Mouse (Mus musculus): Measurements from ENCODE around the gene S100a3. TPM values are rescaled to one million over a fixed set of nuclear protein-coding genes. Genes with fewer than 3 reads are reported as not detected.
A peak's percentile ranks its signal among the peaks of the same experiment; 100 is the strongest.

Gene S100a3
- polyA plus RNA-seq, 1 experiment from 2014 or later, result 1.9 TPM

DNA sequence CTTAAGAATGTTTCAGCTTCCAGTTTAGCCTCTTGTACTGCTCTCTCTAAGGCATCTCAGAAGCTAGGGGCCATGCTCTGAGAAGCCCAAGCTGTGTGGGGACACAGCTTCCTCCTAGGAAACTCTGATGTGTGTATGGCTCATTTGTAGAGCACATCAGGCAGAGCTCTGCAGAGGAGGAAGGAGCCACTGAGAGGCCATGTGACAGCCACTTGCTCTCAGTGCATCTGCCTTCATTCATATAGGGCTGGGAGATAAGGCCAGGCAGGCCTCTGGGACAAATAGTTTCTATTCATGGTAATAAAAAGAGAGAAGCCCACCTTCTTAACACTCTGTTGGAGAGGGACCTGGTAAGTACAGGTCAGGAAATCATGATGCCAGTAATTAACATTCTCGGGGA is 34.1 kb downstream of the S100a3 start:
- Histone ChIP-seq H3K4me1 (replicated peaks) (no peaks in the 10 kb centered on the region), H3K27ac (replicated peaks) (no peak overlapping the region), H3K9me3 (0 out of 2 replicates have a peak, but pooled peaks cover 3% of the 10 kb centered on the region), H3K9ac (no peak overlapping the region), H3K4me2 (no peak overlapping the region), H3K36me3 (no peaks in the 10 kb centered on the region), H3K27me3 (no peaks in the 10 kb centered on the region), H3K4me3 (no peak overlapping the region)
- ATAC-seq (ENCODE audit: low read depth), result no peak
- WGBS, result 68% methylated on average over 1 of the region's 1 CpGs

DNA sequence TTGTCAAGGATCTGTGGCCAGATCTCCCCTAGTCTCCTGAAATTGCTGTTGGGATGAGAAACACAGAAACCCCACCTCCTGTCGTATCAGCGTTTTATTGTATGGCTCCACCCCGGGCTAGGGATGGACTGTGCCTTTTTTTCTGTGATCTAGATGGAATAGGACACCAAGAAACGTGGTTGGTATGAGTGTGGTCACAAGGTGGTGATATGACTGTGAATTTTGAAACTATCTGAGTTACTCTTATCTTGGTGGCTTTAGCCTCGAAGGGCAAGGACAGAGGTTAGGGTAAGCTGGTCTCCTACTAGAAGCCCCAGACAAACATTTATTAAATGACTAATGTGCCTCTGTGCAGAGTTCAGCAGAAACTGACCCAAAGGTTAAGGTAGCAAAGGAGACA is 35.2 kb downstream of the S100a3 start:
- Histone ChIP-seq H3K4me3 (no peak overlapping the region), H3K27ac (replicated peaks) (no peak overlapping the region), H3K36me3 (no peaks in the 10 kb centered on the region), H3K9me3 (0 out of 2 replicates have a peak, but pooled peaks cover 3% of the 10 kb centered on the region), H3K4me2 (no peak overlapping the region), H3K9ac (no peak overlapping the region), H3K4me1 (replicated peaks) (no peaks in the 10 kb centered on the region), H3K27me3 (no peaks in the 10 kb centered on the region)
- WGBS, result 74% methylated on average over 5 of the region's 5 CpGs
- ATAC-seq (ENCODE audit: low read depth), result no peak

DNA sequence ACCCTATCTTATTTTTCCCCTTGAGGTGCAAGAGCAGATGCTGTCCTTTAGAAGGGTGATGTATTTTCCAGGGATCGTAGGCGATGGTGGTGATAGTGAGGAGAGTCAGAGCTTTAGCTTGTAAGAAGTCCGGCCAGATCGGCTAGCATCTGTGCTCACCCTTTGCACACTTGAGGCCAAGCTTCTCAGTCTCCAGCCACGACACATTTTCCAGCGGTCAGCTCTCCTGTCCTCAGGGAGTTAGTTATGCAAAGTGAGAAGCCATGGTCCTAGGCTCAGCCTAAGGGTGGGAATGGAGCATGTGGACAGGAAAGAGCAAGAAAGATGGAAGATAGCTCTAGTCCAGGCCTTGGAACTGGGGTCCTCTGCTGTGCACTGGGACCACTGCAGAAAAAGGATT is 36.4 kb downstream of the S100a3 start:
- no peaks in the 10 kb centered on the region for H3K27me3 ChIP-seq
- ATAC-seq (ENCODE audit: low read depth), result no peak
- no peak overlapping the region for H3K4me2 ChIP-seq
- 91% methylated on average over 6 of the region's 6 CpGs for WGBS
- H3K9me3 ChIP-seq, result 0 out of 2 replicates have a peak, but pooled peaks cover 3% of the 10 kb centered on the region
- H3K4me3 ChIP-seq, result no peak overlapping the region
- no peak overlapping the region for H3K9ac ChIP-seq
- H3K27ac ChIP-seq (replicated peaks), result no peak overlapping the region
- no peaks in the 10 kb centered on the region for H3K4me1 ChIP-seq (replicated peaks)
- no peaks in the 10 kb centered on the region for H3K36me3 ChIP-seq

DNA sequence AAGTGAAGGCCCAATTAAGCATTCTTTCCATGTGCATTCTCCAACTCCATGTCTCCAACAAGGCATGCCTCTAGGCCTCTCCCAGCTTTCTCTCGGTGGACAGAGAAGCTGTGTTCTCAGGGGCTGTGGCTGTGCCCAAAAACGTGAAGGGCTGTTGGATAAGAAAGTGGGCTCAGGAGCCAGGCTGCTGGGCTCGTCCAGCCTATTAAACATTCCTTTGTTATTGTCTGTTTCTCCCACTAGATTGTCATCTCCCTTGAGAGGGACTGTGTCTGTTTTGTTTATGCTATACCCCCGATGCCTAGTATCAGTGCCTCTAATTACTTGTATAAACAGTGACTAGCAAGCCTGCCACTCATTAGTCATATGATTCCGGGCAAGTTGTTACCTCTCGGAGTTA is 37.4 kb downstream of the S100a3 start:
- no peak overlapping the region for H3K4me3 ChIP-seq
- no peak overlapping the region for H3K4me2 ChIP-seq
- no peak overlapping the region for H3K9ac ChIP-seq
- H3K4me1 ChIP-seq (replicated peaks), result no peaks in the 10 kb centered on the region
- WGBS, result 64% methylated on average over 6 of the region's 6 CpGs
- H3K27ac ChIP-seq (replicated peaks), result no peak overlapping the region
- H3K36me3 ChIP-seq, result no peaks in the 10 kb centered on the region
- no peak for ATAC-seq (ENCODE audit: low read depth)
- H3K9me3 ChIP-seq, result 0 out of 2 replicates have a peak, but pooled peaks cover 3% of the 10 kb centered on the region
- H3K27me3 ChIP-seq, result no peaks in the 10 kb centered on the region

DNA sequence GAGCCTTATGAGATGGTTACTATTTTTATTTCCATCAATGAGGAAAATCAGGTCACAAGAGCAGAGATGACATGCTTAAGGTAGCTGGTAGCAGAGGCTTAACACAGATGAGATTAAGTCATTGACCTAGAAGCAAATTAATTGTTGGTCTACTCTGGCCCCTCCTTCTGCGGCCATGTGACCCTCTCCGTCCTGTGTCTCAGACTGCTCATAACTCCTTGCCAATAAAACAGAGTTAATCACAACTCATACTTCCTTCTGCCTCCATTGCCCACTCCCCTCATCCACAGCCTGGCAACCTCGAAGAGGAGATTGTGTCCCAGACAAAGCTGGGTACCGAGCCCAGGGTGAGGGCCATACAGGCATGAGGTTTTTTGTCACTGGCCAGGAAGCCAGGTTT is 37.8 kb downstream of the S100a3 start:
- H3K9ac ChIP-seq, result no peak overlapping the region
- no peaks in the 10 kb centered on the region for H3K27me3 ChIP-seq
- no peaks in the 10 kb centered on the region for H3K4me1 ChIP-seq (replicated peaks)
- no peak overlapping the region for H3K4me2 ChIP-seq
- no peaks in the 10 kb centered on the region for H3K36me3 ChIP-seq
- H3K9me3 ChIP-seq, result 0 out of 2 replicates have a peak, but pooled peaks cover 3% of the 10 kb centered on the region
- no peak overlapping the region for H3K4me3 ChIP-seq
- no peak for ATAC-seq (ENCODE audit: low read depth)
- 90% methylated on average over 4 of the region's 4 CpGs for WGBS
- H3K27ac ChIP-seq (replicated peaks), result no peak overlapping the region

DNA sequence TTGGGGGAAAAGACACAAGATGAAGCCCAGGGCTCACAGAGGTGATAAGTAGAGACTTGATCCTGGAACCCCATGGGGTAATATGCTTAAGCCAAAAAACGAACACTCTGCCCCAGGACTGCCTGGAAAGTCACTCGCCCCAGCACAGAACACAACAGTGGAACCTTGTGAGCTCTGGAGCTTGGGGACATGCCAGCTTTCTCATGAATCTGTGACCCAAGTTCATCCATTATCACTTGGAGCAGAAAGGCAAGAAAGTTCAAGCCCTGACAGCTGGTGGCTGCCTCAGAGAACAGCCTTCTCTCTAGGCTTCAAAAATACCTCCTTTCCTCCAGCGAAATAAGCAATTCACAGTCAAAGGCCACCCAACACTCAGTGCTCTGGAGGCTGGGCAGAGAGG is 39.0 kb downstream of the S100a3 start:
- H3K4me1 ChIP-seq (replicated peaks), result peaks cover 3% of the 10 kb centered on the region
- no peak overlapping the region for H3K27ac ChIP-seq (replicated peaks)
- no peaks in the 10 kb centered on the region for H3K9me3 ChIP-seq
- WGBS, result 67% methylated on average over 3 of the region's 3 CpGs
- no peaks in the 10 kb centered on the region for H3K27me3 ChIP-seq
- no peaks in the 10 kb centered on the region for H3K36me3 ChIP-seq
- H3K4me3 ChIP-seq, result no peak overlapping the region
- no peak overlapping the region for H3K9ac ChIP-seq
- no peak for ATAC-seq (ENCODE audit: low read depth)
- no peak overlapping the region for H3K4me2 ChIP-seq

DNA sequence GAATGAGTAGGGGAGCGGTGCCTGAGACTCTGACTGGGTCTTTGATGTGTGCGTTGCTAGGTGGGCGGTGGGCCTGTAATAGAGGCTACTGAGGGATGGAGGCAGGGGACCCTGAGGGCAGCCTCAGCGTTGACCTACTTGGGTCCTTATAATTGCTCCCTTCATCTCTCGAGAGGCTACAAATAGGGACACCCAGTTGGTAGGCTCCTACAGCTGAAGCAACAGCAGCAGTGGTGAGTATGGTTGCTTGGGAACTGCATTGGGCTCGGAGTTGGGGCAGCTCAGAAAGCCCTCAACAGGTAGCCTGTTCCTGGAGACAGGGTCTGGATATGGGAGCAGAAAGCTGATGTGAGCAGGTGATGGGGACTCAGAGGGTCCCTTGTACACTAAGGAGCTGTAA is 39.7 kb downstream of the S100a3 start:
- Histone ChIP-seq H3K4me2 (no peak overlapping the region), H3K27me3 (no peaks in the 10 kb centered on the region), H3K9ac (no peak overlapping the region), H3K4me1 (replicated peaks) (peaks cover 9% of the 10 kb centered on the region), H3K27ac (replicated peaks) (no peak overlapping the region), H3K36me3 (no peaks in the 10 kb centered on the region), H3K4me3 (no peak overlapping the region), H3K9me3 (no peaks in the 10 kb centered on the region)
- ATAC-seq (ENCODE audit: low read depth), result no peak
- 77% methylated on average over 6 of the region's 6 CpGs for WGBS

DNA sequence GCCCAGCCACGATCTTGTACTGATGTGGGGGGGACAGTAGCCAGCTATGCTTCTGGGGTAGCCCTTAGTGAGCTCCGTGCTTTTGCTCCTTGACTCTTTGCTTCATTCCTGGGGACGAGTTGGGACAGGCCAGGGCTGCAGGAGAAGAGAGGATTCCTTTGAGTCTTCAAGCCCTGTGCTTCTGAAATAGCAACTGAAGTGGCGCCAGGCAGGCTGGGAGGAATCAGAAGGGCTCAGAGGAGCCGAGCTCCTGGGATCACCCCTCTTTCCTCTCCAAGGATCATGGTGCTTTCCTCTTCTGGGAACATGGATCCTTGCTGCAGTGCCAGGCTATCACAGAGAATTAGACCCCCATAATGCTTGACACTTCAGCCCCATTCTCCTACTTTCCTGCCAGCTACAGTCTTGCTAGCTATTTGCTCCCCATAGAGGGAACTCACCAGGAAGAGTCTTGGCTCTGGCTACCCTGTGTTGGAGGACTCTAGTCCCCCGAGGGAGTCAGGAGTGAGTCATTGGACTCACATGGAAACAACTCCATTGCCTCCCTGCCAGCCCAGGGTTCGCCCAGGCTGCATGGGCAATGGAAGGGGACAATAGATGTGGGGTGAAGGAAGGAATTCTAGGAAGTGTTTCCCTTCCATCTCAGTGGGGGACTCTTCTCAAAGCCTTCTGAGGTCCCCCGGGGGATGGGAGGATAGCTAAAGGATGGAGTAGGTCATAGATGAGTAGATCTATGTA is 40.2 kb downstream of the S100a3 start:
- Histone ChIP-seq H3K9ac (no peak overlapping the region), H3K27me3 (no peaks in the 10 kb centered on the region), H3K4me2 (no peak overlapping the region), H3K4me3 (no peak overlapping the region), H3K4me1 (replicated peaks) (peaks cover 9% of the 10 kb centered on the region), H3K36me3 (no peaks in the 10 kb centered on the region), H3K27ac (replicated peaks) (no peak overlapping the region), H3K9me3 (no peaks in the 10 kb centered on the region)
- WGBS, result 85% methylated on average over 8 of the region's 8 CpGs
- no peak for ATAC-seq (ENCODE audit: low read depth)

DNA sequence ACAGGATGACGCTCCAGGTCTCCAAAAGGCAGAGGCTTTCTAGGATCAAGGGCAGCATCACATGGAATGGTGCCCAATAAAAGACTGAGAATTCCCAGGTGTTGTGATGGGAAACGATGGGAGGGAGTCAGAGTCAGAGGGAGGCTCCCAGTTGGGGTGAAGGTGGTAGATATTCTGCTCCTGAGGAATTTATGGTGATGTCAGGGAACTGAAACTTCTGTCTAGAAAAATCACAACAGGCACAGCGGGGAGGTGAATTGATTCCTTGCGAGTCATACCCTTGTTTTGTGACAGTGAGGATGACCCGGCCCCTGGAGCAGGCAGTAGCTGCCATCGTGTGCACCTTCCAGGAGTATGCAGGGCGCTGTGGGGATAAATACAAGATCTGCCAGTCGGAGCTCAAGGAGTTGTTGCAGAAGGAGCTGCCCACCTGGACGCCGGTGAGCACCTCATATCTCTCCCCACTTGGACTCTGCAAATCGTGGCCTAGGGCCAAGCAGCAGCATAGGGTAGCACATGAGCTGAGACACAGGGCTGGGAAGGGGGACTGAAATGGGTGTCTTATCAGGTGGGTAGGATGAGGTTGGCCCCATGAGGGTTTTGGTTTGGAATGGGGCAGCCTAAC is 41.2 kb downstream of the S100a3 start, which contains the start of gene Gm42674:
Gene Gm42674, plus strand, starts transcription at position 419 of the 625 bp plus-strand sequence.
- WGBS, result 86% methylated on average over 11 of the region's 11 CpGs
- H3K4me1 ChIP-seq (replicated peaks), result peaks cover 9% of the 10 kb centered on the region
- ATAC-seq (ENCODE audit: low read depth), result no peak
- H3K9me3 ChIP-seq, result no peaks in the 10 kb centered on the region
- H3K27ac ChIP-seq (replicated peaks), result no peak within 1 kb of the TSS
- H3K4me3 ChIP-seq, result no peak within 1 kb of the TSS
- no peak within 1 kb of the TSS for H3K4me2 ChIP-seq
- H3K9ac ChIP-seq, result no peak within 1 kb of the TSS
- H3K27me3 ChIP-seq, result no peaks in the 10 kb centered on the region
- no peaks in the 10 kb centered on the region for H3K36me3 ChIP-seq

DNA sequence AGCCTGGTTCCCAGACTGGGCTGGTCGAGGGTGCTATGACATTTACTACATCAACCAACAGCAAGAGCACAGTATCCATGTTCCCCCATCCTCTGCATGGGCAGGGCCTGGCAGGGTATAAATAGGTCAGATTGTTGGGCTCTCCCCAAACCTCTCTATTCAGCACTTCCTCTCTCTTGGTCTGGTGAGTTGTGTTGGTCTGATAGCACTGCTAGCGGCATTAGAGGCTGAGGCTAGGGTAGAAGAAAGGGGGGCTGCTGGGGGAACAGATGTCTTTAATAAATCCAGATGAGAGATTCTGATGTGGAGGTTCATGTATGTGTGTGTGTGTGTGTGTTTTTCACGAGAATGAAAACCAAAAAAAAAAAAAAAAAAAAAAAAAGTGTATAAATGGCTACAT is 43.2 kb downstream of the S100a3 start, which contains the start of gene S100a4:
Gene S100a4, plus strand, starts transcription at position 149 of the 400 bp plus-strand sequence.
- H3K9ac ChIP-seq, result no peak within 1 kb of the TSS
- peaks cover 9% of the 10 kb centered on the region for H3K4me1 ChIP-seq (replicated peaks)
- H3K4me3 ChIP-seq, result no peak within 1 kb of the TSS
- no peaks in the 10 kb centered on the region for H3K9me3 ChIP-seq
- H3K27ac ChIP-seq (replicated peaks), result no peak within 1 kb of the TSS
- no peak within 1 kb of the TSS for H3K4me2 ChIP-seq
- no peaks in the 10 kb centered on the region for H3K27me3 ChIP-seq
- ATAC-seq (ENCODE audit: low read depth), result no peak
- H3K36me3 ChIP-seq, result no peaks in the 10 kb centered on the region
- WGBS, result 61% methylated on average over 3 of the region's 3 CpGs

DNA sequence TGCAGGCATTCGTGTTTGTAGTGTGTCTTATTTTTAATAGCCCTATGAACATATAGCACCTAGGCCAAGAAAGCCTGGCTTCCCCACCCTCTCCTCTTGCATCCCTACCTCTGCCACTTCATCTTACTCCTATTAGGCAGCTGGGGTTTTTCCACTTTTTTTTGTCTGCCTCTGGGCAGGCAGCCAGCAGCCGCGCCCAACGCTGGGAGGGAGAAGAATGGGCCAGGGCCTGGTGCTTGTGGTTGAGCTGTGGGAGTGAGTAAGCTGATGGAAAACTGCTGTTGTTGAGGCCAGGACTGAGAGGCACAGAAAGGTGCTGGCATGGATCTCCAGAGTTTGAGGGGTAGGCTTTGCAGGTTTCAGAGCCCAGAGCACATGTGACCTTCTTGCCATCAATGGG is 44.0 kb downstream of the S100a3 start:
- peak; percentile 61; the same call in 1 of the 2 replicates for ATAC-seq (ENCODE audit: low read depth)
- 56% methylated on average over 4 of the region's 4 CpGs for WGBS

DNA sequence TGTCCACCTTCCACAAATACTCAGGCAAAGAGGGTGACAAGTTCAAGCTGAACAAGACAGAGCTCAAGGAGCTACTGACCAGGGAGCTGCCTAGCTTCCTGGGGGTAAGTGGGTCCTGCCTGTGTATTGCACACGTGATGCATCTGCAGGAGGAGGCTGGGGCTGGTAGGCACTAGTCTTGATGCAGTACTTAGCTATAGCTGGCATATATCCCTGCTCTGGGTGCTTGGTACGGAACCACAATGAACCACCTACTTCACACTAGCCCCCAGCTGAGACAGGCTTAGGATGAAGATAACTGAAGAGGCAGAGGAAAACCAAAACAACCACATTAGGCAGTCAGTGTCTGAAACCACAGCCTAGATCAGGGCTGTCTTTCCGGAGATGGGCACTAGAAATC is 44.7 kb downstream of the S100a3 start:
- H3K36me3 ChIP-seq, result no peaks in the 10 kb centered on the region
- ATAC-seq (ENCODE audit: low read depth), result no peak
- no peak overlapping the region for H3K27ac ChIP-seq (replicated peaks)
- WGBS, result 89% methylated on average over 3 of the region's 3 CpGs
- H3K4me2 ChIP-seq, result no peak overlapping the region
- H3K4me1 ChIP-seq (replicated peaks), result peaks cover 9% of the 10 kb centered on the region
- no peaks in the 10 kb centered on the region for H3K9me3 ChIP-seq
- H3K4me3 ChIP-seq, result no peak overlapping the region
- no peaks in the 10 kb centered on the region for H3K27me3 ChIP-seq
- H3K9ac ChIP-seq, result no peak overlapping the region

More for the DNA sequence above, 44.0 kb downstream of the S100a3 start:
- no peak overlapping the region for H3K27ac ChIP-seq (replicated peaks)
- no peak overlapping the region for H3K4me3 ChIP-seq
- no peak overlapping the region for H3K9ac ChIP-seq
- H3K9me3 ChIP-seq, result no peaks in the 10 kb centered on the region
- H3K36me3 ChIP-seq, result no peaks in the 10 kb centered on the region
- peaks cover 9% of the 10 kb centered on the region for H3K4me1 ChIP-seq (replicated peaks)
- no peaks in the 10 kb centered on the region for H3K27me3 ChIP-seq
- no peak overlapping the region for H3K4me2 ChIP-seq
